Mouse (Mus musculus): ENCODE measurements at regions not wholly inside any gene's neighbourhood (a gene's known extent, or its start where the extent isn't known, plus 50 kb on each side); places are given as distances from the start of the nearest gene placed in this dataset.

- ATAC-seq (replicated peaks in 1 of 2; ENCODE audit: insufficient read depth in 1 of 2, low FRiP score in 2 of 2, low TSS enrichment in 1 of 2, low read depth in 1 of 2, poor library complexity in 2 of 2, severe bottlenecking in 2 of 2), result no peak
Measured at GRCm38 (mm10) chr5:118316310-118317017, 71.4 kb downstream of the 2410131K14Rik start.

GRCm38 (mm10) chr5:118318073-118318472, 73.0 kb downstream of the 2410131K14Rik start:
- no peak for ATAC-seq (replicated peaks in 1 of 2; ENCODE audit: insufficient read depth in 1 of 2, low FRiP score in 2 of 2, low TSS enrichment in 1 of 2, low read depth in 1 of 2, poor library complexity in 2 of 2, severe bottlenecking in 2 of 2)

- 0 out of 4 replicates have a peak, but pooled peaks of 1 of the 2 experiments have one; percentile 19 for ATAC-seq (replicated peaks in 1 of 2; ENCODE audit: insufficient read depth in 1 of 2, low FRiP score in 2 of 2, low TSS enrichment in 1 of 2, low read depth in 1 of 2, poor library complexity in 2 of 2, severe bottlenecking in 2 of 2)
Measured at GRCm38 (mm10) chr5:118318883-118319282, 73.9 kb downstream of the 2410131K14Rik start.

GRCm38 (mm10) chr5:118321719-118322455, 76.9 kb downstream of the 2410131K14Rik start:
- ATAC-seq (replicated peaks in 1 of 2; ENCODE audit: insufficient read depth in 1 of 2, low FRiP score in 2 of 2, low TSS enrichment in 1 of 2, low read depth in 1 of 2, poor library complexity in 2 of 2, severe bottlenecking in 2 of 2), result no peak

GRCm38 (mm10) chr5:118323151-118323550, 78.1 kb downstream of the 2410131K14Rik start:
- ATAC-seq (replicated peaks in 1 of 2; ENCODE audit: insufficient read depth in 1 of 2, low FRiP score in 2 of 2, low TSS enrichment in 1 of 2, low read depth in 1 of 2, poor library complexity in 2 of 2, severe bottlenecking in 2 of 2), result no peak

GRCm38 (mm10) chr5:118326837-118327541, 82.0 kb downstream of the 2410131K14Rik start:
- ATAC-seq (replicated peaks in 1 of 2; ENCODE audit: insufficient read depth in 1 of 2, low FRiP score in 2 of 2, low TSS enrichment in 1 of 2, low read depth in 1 of 2, poor library complexity in 2 of 2, severe bottlenecking in 2 of 2), result peak; percentile 40 to 42; a peak in 3 of 4 replicates

GRCm38 (mm10) chr5:118327961-118328712, 83.1 kb downstream of the 2410131K14Rik start:
- no peak for ATAC-seq (replicated peaks in 1 of 2; ENCODE audit: insufficient read depth in 1 of 2, low FRiP score in 2 of 2, low TSS enrichment in 1 of 2, low read depth in 1 of 2, poor library complexity in 2 of 2, severe bottlenecking in 2 of 2)

GRCm38 (mm10) chr5:118329143-118329542, 84.1 kb downstream of the 2410131K14Rik start:
- no peak for ATAC-seq (replicated peaks in 1 of 2; ENCODE audit: insufficient read depth in 1 of 2, low FRiP score in 2 of 2, low TSS enrichment in 1 of 2, low read depth in 1 of 2, poor library complexity in 2 of 2, severe bottlenecking in 2 of 2)

GRCm38 (mm10) chr5:118331286-118331607, 86.2 kb downstream of the 2410131K14Rik start:
- ATAC-seq (replicated peaks in 1 of 2; ENCODE audit: insufficient read depth in 1 of 2, low FRiP score in 2 of 2, low TSS enrichment in 1 of 2, low read depth in 1 of 2, poor library complexity in 2 of 2, severe bottlenecking in 2 of 2), result no peak

GRCm38 (mm10) chr5:118331608-118332394, 86.8 kb downstream of the 2410131K14Rik start:
- peak; percentile 50 to 61 for ATAC-seq (replicated peaks in 1 of 2; ENCODE audit: insufficient read depth in 1 of 2, low FRiP score in 2 of 2, low TSS enrichment in 1 of 2, low read depth in 1 of 2, poor library complexity in 2 of 2, severe bottlenecking in 2 of 2)

GRCm38 (mm10) chr5:118334054-118334453, 89.0 kb downstream of the 2410131K14Rik start:
- no peak for ATAC-seq (replicated peaks in 1 of 2; ENCODE audit: insufficient read depth in 1 of 2, low FRiP score in 2 of 2, low TSS enrichment in 1 of 2, low read depth in 1 of 2, poor library complexity in 2 of 2, severe bottlenecking in 2 of 2)

- ATAC-seq (replicated peaks in 1 of 2; ENCODE audit: insufficient read depth in 1 of 2, low FRiP score in 2 of 2, low TSS enrichment in 1 of 2, low read depth in 1 of 2, poor library complexity in 2 of 2, severe bottlenecking in 2 of 2), result no peak
Measured at GRCm38 (mm10) chr5:118338186-118338585, 93.2 kb downstream of the 2410131K14Rik start.

GRCm38 (mm10) chr5:118339676-118340661, 94.9 kb downstream of the 2410131K14Rik start:
- ATAC-seq (replicated peaks in 1 of 2; ENCODE audit: insufficient read depth in 1 of 2, low FRiP score in 2 of 2, low TSS enrichment in 1 of 2, low read depth in 1 of 2, poor library complexity in 2 of 2, severe bottlenecking in 2 of 2), result no peak

GRCm38 (mm10) chr5:118343444-118344320, 98.7 kb downstream of the 2410131K14Rik start:
- ATAC-seq (replicated peaks in 1 of 2; ENCODE audit: insufficient read depth in 1 of 2, low FRiP score in 2 of 2, low TSS enrichment in 1 of 2, low read depth in 1 of 2, poor library complexity in 2 of 2, severe bottlenecking in 2 of 2), result no peak

- no peak for ATAC-seq (replicated peaks in 1 of 2; ENCODE audit: insufficient read depth in 1 of 2, low FRiP score in 2 of 2, low TSS enrichment in 1 of 2, low read depth in 1 of 2, poor library complexity in 2 of 2, severe bottlenecking in 2 of 2)
Measured at GRCm38 (mm10) chr5:118345226-118345625, 100.2 kb downstream of the 2410131K14Rik start.
